Mouse (Mus musculus): Measurements from ENCODE around the gene Olfr205. TPM values are rescaled to one million over a fixed set of nuclear protein-coding genes. Genes with fewer than 3 reads are reported as not detected.

Gene Olfr205
- total and polyA plus RNA-seq, 2 experiments from 2014 or later, result not detected

- Histone ChIP-seq H3K4me1 (ENCODE audit: insufficient read depth, low read length) (no peaks in the 10 kb centered on the region), H3K36me3 (ENCODE audit: insufficient read depth, low read length) (no peaks in the 10 kb centered on the region), H3K4me2 (ENCODE audit: low read depth, low read length) (no peak within 1 kb of the TSS), H3K27me3 (ENCODE audit: insufficient read depth, low read length) (no peaks in the 10 kb centered on the region), H3K27ac (no peak within 1 kb of the TSS), H3K9me3 (ENCODE audit: low read length) (no peaks in the 10 kb centered on the region), H3K9ac (replicated peaks; ENCODE audit: low read length) (no peak within 1 kb of the TSS), H3K4me3 (ENCODE audit: low read length) (no peak within 1 kb of the TSS)
- no peak for TF ChIP-seq CTCF (IDR thresholded peaks at IDR 0.05; ENCODE audit: low read depth)
- ATAC-seq (no peak), DNase-seq (ENCODE audit: low spot score) (no peak)
- 81% methylated on average over 1 of the region's 1 CpGs for WGBS
These were observed 44.2 kb downstream of the Olfr205 start, which contains the start of gene Olfr202 for GRCm38 (mm10) chr16:59286693-59287092. Olfr202 (minus strand) TSS chr16:59286793.

- no peak overlapping the region for H3K27ac ChIP-seq
- 83% methylated on average over 1 of the region's 1 CpGs for WGBS
- H3K9me3 ChIP-seq (ENCODE audit: low read length), result no peaks in the 10 kb centered on the region
- no peaks in the 10 kb centered on the region for H3K4me1 ChIP-seq (ENCODE audit: insufficient read depth, low read length)
- no peak overlapping the region for H3K9ac ChIP-seq (replicated peaks; ENCODE audit: low read length)
- H3K4me2 ChIP-seq (ENCODE audit: low read depth, low read length), result no peak overlapping the region
- no peak for DNase-seq (ENCODE audit: low spot score)
- no peaks in the 10 kb centered on the region for H3K27me3 ChIP-seq (ENCODE audit: insufficient read depth, low read length)
- ATAC-seq, result no peak
- H3K4me3 ChIP-seq (ENCODE audit: low read length), result no peak overlapping the region
- no peak for TF ChIP-seq CTCF (IDR thresholded peaks at IDR 0.05; ENCODE audit: low read depth)
- H3K36me3 ChIP-seq (ENCODE audit: insufficient read depth, low read length), result no peaks in the 10 kb centered on the region
These were observed 47.5 kb downstream of the Olfr205 start for GRCm38 (mm10) chr16:59283476-59283875.

GRCm38 (mm10) chr16:59280542-59280941 lies 50.4 kb downstream of the Olfr205 start:
- H3K27me3 ChIP-seq (ENCODE audit: insufficient read depth, low read length), result no peaks in the 10 kb centered on the region
- no peaks in the 10 kb centered on the region for H3K36me3 ChIP-seq (ENCODE audit: insufficient read depth, low read length)
- no peak overlapping the region for H3K27ac ChIP-seq
- WGBS, result 80% methylated on average over 3 of the region's 3 CpGs
- H3K9me3 ChIP-seq (ENCODE audit: low read length), result no peaks in the 10 kb centered on the region
- no peak overlapping the region for H3K4me2 ChIP-seq (ENCODE audit: low read depth, low read length)
- no peak overlapping the region for H3K9ac ChIP-seq (replicated peaks; ENCODE audit: low read length)
- no peak overlapping the region for H3K4me3 ChIP-seq (ENCODE audit: low read length)
- no peak for DNase-seq (ENCODE audit: low spot score)
- no peak for TF ChIP-seq CTCF (IDR thresholded peaks at IDR 0.05; ENCODE audit: low read depth)
- H3K4me1 ChIP-seq (ENCODE audit: insufficient read depth, low read length), result no peaks in the 10 kb centered on the region
- no peak for ATAC-seq

Other genes starting within 250 kb of the Olfr205 start
- gene Olfr191, start 241.3 kb downstream of the Olfr205 start, total RNA-seq (2014; rRNA removed), result not detected in 2 replicates
- gene Olfr191, start 241.3 kb downstream of the Olfr205 start, polyA plus RNA-seq (2015; fragmentation: Nextera tagmentation; extraction: Ambion mirVana), result not detected in 2 replicates
- not detected in 2 replicates for gene Olfr193, start 219.3 kb downstream of the Olfr205 start, total RNA-seq (2014; rRNA removed)
- not detected in 2 replicates for gene Olfr193, start 219.3 kb downstream of the Olfr205 start, polyA plus RNA-seq (2015; fragmentation: Nextera tagmentation; extraction: Ambion mirVana)
- not detected in 2 replicates for gene Olfr194, start 210.1 kb downstream of the Olfr205 start, total RNA-seq (2014; rRNA removed)
- not detected in 2 replicates for gene Olfr194, start 210.1 kb downstream of the Olfr205 start, polyA plus RNA-seq (2015; fragmentation: Nextera tagmentation; extraction: Ambion mirVana)
- gene Olfr195, start 184.1 kb downstream of the Olfr205 start, total RNA-seq (2014; rRNA removed), result not detected in 2 replicates
- gene Olfr195, start 184.1 kb downstream of the Olfr205 start, polyA plus RNA-seq (2015; fragmentation: Nextera tagmentation; extraction: Ambion mirVana), result not detected in 2 replicates
- gene Olfr196, start 160.7 kb downstream of the Olfr205 start, total RNA-seq (2014; rRNA removed), result not detected in 2 replicates
- gene Olfr196, start 160.7 kb downstream of the Olfr205 start, polyA plus RNA-seq (2015; fragmentation: Nextera tagmentation; extraction: Ambion mirVana), result not detected in 2 replicates
- gene Olfr198, start 127.6 kb downstream of the Olfr205 start, total RNA-seq (2014; rRNA removed), result not detected in 2 replicates
- not detected in 2 replicates for gene Olfr198, start 127.6 kb downstream of the Olfr205 start, polyA plus RNA-seq (2015; fragmentation: Nextera tagmentation; extraction: Ambion mirVana)
- gene Olfr199, start 111.4 kb downstream of the Olfr205 start, total RNA-seq (2014; rRNA removed), result not detected in 2 replicates
- gene Olfr199, start 111.4 kb downstream of the Olfr205 start, polyA plus RNA-seq (2015; fragmentation: Nextera tagmentation; extraction: Ambion mirVana), result not detected in 2 replicates
- not detected in 2 replicates for gene Olfr201, start 58.5 kb downstream of the Olfr205 start, total RNA-seq (2014; rRNA removed)
- gene Olfr201, start 58.5 kb downstream of the Olfr205 start, polyA plus RNA-seq (2015; fragmentation: Nextera tagmentation; extraction: Ambion mirVana), result not detected in 2 replicates
- not detected in 2 replicates for gene Olfr202, start 44.3 kb downstream of the Olfr205 start, total RNA-seq (2014; rRNA removed)
- gene Olfr202, start 44.3 kb downstream of the Olfr205 start, polyA plus RNA-seq (2015; fragmentation: Nextera tagmentation; extraction: Ambion mirVana), result not detected in 2 replicates
- not detected in 2 replicates for gene Olfr203, start 32.3 kb downstream of the Olfr205 start, total RNA-seq (2014; rRNA removed)
- gene Olfr203, start 32.3 kb downstream of the Olfr205 start, polyA plus RNA-seq (2015; fragmentation: Nextera tagmentation; extraction: Ambion mirVana), result not detected in 2 replicates
- gene Olfr204, start 12.9 kb downstream of the Olfr205 start, total RNA-seq (2014; rRNA removed), result not detected in 2 replicates
- not detected in 2 replicates for gene Olfr204, start 12.9 kb downstream of the Olfr205 start, polyA plus RNA-seq (2015; fragmentation: Nextera tagmentation; extraction: Ambion mirVana)
- not detected in 2 replicates for gene Olfr206, start 18.1 kb upstream of the Olfr205 start, total RNA-seq (2014; rRNA removed)
- gene Olfr206, start 18.1 kb upstream of the Olfr205 start, polyA plus RNA-seq (2015; fragmentation: Nextera tagmentation; extraction: Ambion mirVana), result not detected in 2 replicates
- not detected in 2 replicates for gene Olfr209, start 32.9 kb upstream of the Olfr205 start, total RNA-seq (2014; rRNA removed)
- gene Olfr209, start 32.9 kb upstream of the Olfr205 start, polyA plus RNA-seq (2015; fragmentation: Nextera tagmentation; extraction: Ambion mirVana), result not detected in 2 replicates
- not detected in 2 replicates for gene Gabrr3, start 76.2 kb upstream of the Olfr205 start, total RNA-seq (2014; rRNA removed)
- gene Gabrr3, start 76.2 kb upstream of the Olfr205 start, polyA plus RNA-seq (2015; fragmentation: Nextera tagmentation; extraction: Ambion mirVana), result 0.03 TPM in 1 of 2 replicates, not detected in the other
- gene Riox2, start 140.6 kb upstream of the Olfr205 start, total RNA-seq (2014; rRNA removed), result 5.4 and 8.1 TPM in 2 replicates
- 11.1 and 13.1 TPM in 2 replicates for gene Riox2, start 140.6 kb upstream of the Olfr205 start, polyA plus RNA-seq (2015; fragmentation: Nextera tagmentation; extraction: Ambion mirVana)

Measured in hindbrain, postnatal 0 days (tissue).